Mouse (Mus musculus) mouse trophoblast stem cell (cell line): ENCODE data around the gene Pdzd2.

ENCODE experiments used
- in situ Hi-C, 2 experiments: fragments of 300-500 bp; cut with MseI, MboI; formaldehyde crosslinking; loops; 2 replicates in 1 of 2; 3 replicates in 1 of 2; pipeline ENCODE4 v1.15.1; 2025

The Pdzd2 gene

GRCm38 (mm10) chr15:12539618-12540302 is 200.0 kb downstream of the Pdzd2 start:
- in situ Hi-C loops, result no loop called here

GRCm38 (mm10) chr15:12533254-12533653 is 206.5 kb downstream of the Pdzd2 start:
- in situ Hi-C loops, result no loop called here

GRCm38 (mm10) chr15:12532568-12532967 is 207.2 kb downstream of the Pdzd2 start:
- in situ Hi-C loops, result no loop called here

- in situ Hi-C loops, result no loop called here
These were observed 216.9 kb downstream of the Pdzd2 start for GRCm38 (mm10) chr15:12522810-12523209.

DNA sequence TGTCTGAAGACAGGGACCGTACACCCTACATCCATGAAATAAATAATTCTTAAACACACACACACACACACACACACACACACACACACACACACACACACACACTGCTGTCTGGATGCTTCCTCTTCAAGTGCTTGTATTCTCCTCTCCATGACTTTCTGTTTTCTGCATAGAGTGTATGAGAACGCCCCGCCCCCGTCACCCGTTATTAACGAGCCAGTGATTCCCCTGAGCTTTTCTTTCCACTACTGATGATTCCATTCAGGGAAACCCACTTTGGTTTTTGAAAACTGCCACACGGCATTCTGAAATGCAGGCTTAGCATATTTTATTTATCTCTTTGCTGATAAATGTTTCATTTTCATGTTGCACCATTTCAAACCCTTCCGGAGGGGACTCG is 219.4 kb downstream of the Pdzd2 start:
- in situ Hi-C loops, result no loop called here

DNA sequence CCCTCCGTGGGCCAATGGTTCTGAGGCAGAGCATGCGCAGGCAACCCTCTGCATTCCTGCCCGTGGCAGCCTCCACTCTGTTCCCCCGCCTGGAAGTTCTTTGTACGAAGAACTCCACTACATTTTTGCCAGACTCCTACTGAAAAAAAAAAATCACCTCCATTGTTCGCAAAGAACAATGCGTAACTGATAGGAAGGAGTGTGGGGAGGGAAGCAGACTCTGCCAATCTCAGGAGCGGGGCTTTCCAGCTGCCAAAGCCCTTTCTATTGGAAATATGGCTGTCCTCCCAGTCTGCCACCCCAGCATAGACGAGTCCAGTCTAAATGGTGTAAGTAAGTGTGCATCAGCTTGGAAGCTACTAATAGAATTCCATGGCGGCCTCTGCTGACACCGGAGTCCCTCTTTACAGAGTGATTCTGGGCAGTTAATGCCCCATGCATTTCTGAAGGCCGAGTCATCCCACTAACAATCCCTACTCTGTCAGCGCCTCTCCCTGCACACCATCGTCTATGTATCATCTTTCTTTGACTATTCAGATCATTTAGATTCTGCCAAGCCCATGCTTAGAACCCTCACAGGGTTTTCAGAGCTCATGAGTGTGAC is 221.3 kb downstream of the Pdzd2 start:
- in situ Hi-C loops, result no loop called here

DNA sequence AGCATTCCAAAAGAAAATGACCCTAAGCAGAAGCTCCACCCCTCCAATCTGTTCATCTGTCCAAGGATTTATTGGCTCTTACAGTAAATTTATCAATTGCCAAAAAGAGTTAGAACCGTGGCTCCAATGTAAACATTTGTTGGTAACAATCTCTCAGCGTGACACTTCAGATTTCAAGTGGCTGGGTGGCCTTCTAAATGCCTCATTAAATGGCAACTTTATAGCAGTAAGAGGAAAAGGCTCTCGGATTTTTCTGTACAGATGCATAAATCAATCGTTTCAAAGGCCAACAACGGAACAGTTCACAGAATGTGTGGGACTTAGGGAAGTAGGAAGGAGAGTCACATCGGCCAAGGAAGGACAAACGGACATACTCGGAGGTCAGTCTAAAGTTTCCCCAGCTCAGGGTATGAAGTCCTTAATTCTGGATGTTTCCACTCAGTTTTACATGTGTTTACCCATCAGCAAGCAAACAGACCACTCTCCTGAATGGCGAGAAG is 222.4 kb downstream of the Pdzd2 start:
- in situ Hi-C loops, result no loop called here

GRCm38 (mm10) chr15:12515272-12515844 is 224.4 kb downstream of the Pdzd2 start:
- in situ Hi-C loops, result no loop called here

- in situ Hi-C loops, result no loop called here
These were observed 226.2 kb downstream of the Pdzd2 start for GRCm38 (mm10) chr15:12513526-12513925.

DNA sequence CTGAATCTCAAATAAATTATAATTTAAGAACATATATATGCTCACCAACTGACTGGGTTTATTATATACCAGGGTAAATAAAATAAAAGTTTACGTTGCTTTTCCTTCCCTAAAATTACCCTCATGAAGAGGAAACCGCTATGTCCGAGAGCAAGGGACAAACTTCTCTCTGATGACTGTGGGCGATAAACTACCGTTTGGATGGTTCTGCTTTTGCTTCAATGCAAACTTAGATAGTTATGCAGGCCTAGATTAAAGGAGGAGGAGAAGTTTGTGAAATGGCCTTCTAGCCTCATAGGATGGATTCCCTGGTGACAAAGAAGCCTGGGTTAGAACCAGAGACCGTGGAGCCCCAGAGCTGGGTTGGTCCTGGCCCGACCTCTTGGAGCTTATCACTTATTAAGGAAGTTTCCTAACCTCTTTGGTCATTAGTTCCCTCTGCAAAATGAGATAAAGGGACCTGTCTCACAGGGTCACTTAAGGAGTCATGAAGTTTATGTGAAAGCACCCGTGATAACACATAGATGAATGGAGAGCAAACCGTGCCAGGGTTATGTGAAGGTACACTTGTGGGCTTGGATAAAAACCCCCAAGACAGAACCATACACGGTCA is 230.9 kb downstream of the Pdzd2 start:
- in situ Hi-C loops, result no loop called here

GRCm38 (mm10) chr15:12507523-12507922 is 232.2 kb downstream of the Pdzd2 start:
- in situ Hi-C loops, result no loop called here

DNA sequence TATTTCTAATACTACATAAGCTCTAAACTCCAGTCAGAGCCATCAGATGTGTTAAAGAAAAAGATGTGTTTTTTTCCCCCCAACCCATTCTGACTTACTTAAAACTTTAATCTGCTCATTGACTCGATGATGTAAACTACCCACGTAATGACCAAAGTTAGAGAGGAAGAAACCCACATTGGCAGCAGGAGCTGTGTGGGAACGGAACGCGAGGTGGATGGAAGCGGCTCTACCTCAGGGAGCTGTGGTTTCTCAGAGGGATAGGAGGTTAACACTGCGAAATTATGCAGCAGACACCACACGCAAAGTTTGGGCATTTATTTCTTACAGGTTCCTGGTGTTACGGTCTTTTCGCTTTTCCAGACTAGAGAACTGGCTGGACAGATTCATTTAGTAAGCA is 233.2 kb downstream of the Pdzd2 start:
- in situ Hi-C loops, result no loop called here

GRCm38 (mm10) chr15:12506085-12506484 is 233.6 kb downstream of the Pdzd2 start:
- in situ Hi-C loops, result no loop called here

GRCm38 (mm10) chr15:12505556-12505955 is 234.2 kb downstream of the Pdzd2 start:
- in situ Hi-C loops, result no loop called here

DNA sequence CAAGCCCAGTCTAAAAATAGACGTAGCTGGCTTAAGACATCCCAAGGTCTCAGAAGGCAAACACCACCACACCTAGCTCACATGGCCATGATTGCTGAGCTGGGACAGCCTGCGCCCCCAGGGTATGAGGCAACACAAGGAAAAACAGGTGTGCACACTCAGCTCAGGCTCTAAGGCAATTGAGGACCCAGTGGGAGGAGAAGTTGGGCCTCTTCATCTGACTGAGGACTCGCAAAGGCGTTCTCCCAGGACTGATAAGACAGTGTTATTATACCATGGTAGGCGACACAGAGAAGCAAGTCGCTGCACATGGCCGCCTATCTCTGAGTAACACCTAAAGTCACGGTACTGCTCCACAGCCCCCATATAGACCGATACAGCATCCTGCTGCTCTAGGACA is 235.8 kb downstream of the Pdzd2 start:
- in situ Hi-C loops, result no loop called here

- in situ Hi-C loops, result no loop called here
These were observed 237.7 kb downstream of the Pdzd2 start for GRCm38 (mm10) chr15:12501924-12502548.

DNA sequence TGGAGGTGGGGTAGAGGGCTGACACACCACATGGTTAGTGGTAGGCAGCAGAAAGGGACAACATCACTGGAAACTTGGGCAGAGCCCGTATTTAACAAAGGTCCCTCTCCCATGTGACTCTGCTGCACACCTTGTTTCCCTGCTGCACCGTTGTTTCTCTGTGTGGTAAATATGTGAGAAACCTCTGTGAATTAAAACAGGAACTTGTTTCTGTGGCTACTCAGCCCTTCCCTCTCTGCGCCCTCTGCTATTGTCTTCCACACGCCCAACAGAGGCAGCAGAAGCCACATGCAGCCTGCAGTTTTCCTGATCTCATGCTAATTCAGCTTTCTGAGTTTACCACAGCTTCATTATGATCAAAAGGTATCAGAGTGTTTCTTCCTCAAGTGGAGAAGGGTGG is 239.1 kb downstream of the Pdzd2 start:
- in situ Hi-C loops, result no loop called here

DNA sequence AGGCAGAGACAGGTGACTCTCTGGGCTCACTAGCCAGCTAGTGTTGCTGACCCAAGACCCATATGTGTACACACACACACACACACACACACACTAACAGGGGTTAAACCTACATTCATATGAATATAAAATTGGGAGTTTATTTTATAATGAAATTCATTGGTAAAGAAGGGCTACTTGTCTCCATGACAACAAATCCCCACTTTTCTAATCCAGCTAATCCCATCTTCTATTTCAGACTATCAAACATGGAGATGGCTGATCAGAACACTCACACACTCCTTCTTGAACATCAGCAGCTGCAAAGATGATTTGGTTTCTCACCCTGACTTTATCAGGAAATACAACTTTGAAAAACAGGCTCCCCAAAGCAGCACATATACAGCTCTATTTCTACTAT is 245.6 kb downstream of the Pdzd2 start:
- in situ Hi-C loops, result no loop called here

DNA sequence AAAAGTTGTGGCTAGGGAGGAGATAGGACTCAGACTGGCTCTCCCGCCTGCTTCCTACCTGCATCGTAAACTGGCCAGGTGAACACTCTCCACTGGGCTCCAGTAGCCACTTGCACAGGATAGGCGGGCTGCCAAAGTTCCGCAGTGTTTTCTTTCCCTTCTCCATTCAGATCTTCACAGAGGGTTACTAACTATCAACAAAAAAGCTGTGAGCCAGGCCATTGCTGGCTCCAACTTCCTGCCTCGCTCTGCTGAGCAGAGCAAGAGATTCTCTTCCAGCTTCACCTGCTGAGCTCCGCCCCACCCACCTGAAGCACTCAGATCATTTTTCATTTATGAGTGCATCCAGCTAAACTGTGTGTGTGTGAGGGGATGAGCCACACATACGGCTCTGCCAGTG is 246.5 kb downstream of the Pdzd2 start:
- in situ Hi-C loops, result no loop called here

DNA sequence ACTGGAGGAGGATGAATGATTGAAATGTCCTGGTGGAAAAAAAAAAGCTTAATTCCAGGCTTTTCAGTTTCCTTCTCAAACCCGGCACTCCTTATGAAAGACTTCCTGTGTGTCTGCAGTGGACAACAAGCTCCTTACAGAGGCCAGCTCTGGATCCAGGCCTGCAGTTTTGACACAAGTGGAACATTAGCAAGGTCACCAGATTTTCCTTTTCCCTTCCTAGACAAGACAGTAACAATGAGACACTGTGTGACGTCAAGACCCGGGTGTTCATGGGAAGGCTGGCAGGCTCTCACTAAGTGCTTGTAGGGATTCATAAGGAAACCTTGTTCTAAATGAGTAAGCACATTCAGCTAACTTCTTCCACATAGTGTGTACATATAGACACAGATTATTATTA is 248.8 kb downstream of the Pdzd2 start:
- in situ Hi-C loops, result no loop called here

DNA sequence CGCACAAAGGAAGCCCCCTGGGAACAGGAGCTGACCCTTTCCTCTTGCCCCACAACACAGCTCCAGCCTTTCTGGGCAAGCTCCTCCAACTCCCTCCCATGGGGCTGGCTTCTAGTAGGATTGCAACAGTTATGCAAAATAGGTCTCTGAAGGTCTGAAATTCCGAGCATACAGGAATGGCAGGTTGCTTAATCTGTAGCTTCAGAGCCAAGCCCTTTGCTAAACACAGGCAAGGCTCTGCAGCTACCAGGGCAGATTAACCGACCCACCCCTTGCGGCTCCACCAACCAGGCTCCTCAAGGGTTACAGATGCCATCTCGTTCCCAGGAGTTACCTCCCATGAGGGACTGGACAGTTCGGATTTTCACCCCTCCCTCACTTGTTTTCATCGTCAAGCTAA is 249.2 kb downstream of the Pdzd2 start:
- in situ Hi-C loops, result no loop called here

DNA sequence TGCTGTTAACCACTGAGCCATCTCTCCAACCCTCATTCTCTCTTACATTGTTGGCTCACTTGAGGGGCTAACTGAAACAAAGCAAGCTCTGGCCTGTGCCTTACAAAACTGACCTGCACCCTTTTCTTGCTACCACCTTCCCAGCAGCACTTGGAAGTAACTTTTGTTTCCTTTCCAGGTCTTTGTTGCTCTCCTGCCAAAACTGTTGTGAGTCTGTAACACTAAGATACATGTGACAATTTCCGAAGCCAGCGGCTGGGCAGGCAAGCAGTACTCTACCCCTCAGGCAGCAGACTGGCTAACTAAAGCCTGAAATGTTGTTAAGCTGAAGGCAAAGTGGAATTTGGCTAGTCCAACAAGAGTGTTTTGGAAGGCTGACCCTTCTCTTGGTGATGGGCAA is 251.4 kb downstream of the Pdzd2 start:
- in situ Hi-C loops, result no loop called here
